Mouse (Mus musculus) testis, adult 2 months (tissue): Measurements from ENCODE around the gene Arl13a.

ENCODE experiments used
- CTCF ChIP-seq: fragments of 200-500 bp; IDR thresholded peaks from 2 replicates; pipeline ENCODE4 v1.5.1; 2012; ENCODE audit warnings: low read depth, mild to moderate bottlenecking, inconsistent platforms, low read length, moderate library complexity; ENCODE audit not compliant: control insufficient read depth, insufficient read depth, insufficient replicate concordance
- POLR2A ChIP-seq: fragments of 200-500 bp; IDR thresholded peaks from 2 replicates; pipeline ENCODE4 v1.6.1; 2012; ENCODE audit warnings: low read depth, mild to moderate bottlenecking, inconsistent platforms, low read length, moderate library complexity; ENCODE audit not compliant: control insufficient read depth

GRCm38 (mm10) chrX:134218161-134218560 is 30.9 kb downstream of the Arl13a start:
- no peak for TF ChIP-seq CTCF
- no peak for TF ChIP-seq POLR2A
